Mouse (Mus musculus) urinary bladder, postnatal 10 days (tissue): ENCODE data around the gene Tmed5.
A peak's percentile ranks its signal among the peaks of the same experiment; 100 is the strongest.
"Not testable (repeated sequence)": the region's sequence is repeated elsewhere in the genome, so short reads cannot be mapped to it uniquely, and the experiment has no call there.

ENCODE experiments used
- DNase-seq: peaks from one replicate; pipeline ENCODE4 v3.0.0; 2022; ENCODE audit warnings: low spot score

Gene Tmed5

GRCm38 (mm10) chr5:108132441-108133243 lies at the start of gene Tmed5, which contains the start of gene Ccdc18:
TSS of gene Tmed5 (minus strand) at chr5:108132620.
TSS of gene Ccdc18 (plus strand) at chr5:108132875.
- DNase-seq, result peak; percentile 87

- no peak for DNase-seq
These were observed 31.3 kb upstream of the Tmed5 start for GRCm38 (mm10) chr5:108163695-108164094.

DNA sequence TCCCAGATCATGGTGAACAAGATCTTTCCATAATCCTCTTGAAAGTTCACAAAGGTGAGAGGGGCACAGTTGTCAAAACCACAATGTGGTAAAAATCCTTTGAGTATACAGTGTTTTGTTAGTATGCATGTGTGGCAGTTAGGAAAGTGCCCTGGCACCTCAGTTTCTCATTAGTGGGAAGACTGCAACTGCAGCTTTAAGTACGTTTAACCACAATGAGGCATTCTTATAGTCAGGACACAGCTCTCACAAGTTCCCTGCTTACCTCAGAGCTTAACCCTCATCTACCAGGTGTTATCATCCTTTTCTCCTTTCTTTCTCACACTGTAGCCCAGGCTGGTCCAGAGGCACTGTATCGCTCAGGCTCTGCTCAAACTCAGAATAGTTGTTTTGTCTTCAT lies 28.4 kb upstream of the Tmed5 start:
- no peak for DNase-seq

DNA sequence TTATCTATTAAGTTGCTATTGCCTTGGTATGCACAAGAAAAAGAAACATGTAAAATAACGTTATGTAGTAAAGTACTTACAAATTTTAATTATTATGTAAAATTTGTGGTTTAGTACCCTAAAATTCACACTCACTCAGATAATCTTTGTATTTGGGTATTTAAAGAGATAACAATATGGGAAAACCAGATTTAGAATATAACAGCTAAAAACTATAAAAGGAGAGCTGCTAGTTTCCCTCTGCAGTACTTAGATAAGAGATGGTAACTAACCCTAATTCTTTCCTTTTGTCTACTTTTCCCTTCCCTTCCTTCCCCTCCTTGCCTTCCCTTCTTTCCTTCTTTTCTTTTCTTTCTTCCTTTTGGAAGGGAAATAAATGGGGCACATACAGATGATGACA lies 20.2 kb upstream of the Tmed5 start:
- DNase-seq, result no peak

GRCm38 (mm10) chr5:108131849-108132440 lies 475 bp downstream of the Tmed5 start:
- no peak for DNase-seq

DNA sequence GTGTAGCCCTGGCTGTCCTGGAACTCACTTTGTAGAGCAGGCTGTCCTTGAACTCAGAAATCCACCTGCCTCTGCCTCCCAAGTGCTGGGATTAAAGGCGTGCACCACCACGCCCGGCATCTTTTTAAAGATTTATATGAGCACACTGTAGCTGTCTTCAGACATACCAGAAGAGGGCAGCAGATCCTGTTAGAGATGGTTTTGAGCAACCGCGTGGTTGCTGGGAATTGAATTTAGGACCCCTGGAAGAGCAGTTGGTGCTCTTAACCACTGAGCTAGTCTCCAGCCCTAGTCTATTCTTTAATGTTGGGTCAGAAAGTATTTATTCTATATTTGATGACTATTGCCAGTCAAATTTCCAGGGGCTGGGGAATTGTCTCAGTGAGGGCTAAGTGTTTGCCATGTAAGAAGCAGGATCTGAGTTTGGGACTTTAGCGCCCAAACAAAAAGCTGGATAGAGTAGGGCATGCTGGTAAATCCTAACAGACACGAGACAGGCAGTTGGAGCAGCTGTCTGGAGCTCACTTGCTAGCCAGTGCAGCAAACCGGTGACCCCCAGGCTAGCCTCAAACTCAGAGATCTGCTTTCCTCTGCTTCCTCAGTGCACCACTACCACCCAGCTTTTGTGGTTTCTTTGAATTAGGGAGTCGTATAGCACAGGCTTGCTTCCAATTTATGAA lies 12.1 kb downstream of the Tmed5 start:
- no peak for DNase-seq

GRCm38 (mm10) chr5:108117693-108118092 lies 14.7 kb downstream of the Tmed5 start:
- DNase-seq, result no peak

- no peak for DNase-seq
These were observed 23.1 kb downstream of the Tmed5 start for GRCm38 (mm10) chr5:108109346-108109745.

GRCm38 (mm10) chr5:108104306-108104705 lies 28.1 kb downstream of the Tmed5 start:
- DNase-seq, result no peak

GRCm38 (mm10) chr5:108100196-108100595 lies 32.2 kb downstream of the Tmed5 start:
- DNase-seq, result no peak

- DNase-seq, result no peak
These were observed 34.7 kb downstream of the Tmed5 start for GRCm38 (mm10) chr5:108097676-108098075.

GRCm38 (mm10) chr5:108092731-108093130 lies 39.7 kb downstream of the Tmed5 start:
- DNase-seq, result not testable (repeated sequence)

- no peak for DNase-seq
These were observed 47.0 kb downstream of the Tmed5 start for GRCm38 (mm10) chr5:108085440-108085839.

DNA sequence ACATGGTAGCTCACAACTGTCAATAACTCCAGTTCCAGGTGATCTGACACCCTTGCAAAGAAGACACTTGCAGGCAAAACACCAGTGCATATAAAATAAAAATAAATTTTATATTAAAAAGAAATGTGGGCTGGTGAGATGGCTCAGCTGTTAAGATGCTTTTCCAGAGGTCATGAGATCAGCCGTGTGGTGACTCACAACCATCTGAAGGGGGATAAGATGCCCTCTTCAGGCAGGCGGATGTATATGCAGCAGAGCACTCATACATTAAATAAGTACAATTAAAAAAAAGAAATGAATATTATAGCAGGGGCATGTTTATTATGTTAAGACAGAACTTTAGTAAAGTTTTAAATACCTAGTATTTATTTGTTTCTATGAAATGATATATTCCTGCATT lies 50.0 kb downstream of the Tmed5 start:
- DNase-seq, result no peak

DNA sequence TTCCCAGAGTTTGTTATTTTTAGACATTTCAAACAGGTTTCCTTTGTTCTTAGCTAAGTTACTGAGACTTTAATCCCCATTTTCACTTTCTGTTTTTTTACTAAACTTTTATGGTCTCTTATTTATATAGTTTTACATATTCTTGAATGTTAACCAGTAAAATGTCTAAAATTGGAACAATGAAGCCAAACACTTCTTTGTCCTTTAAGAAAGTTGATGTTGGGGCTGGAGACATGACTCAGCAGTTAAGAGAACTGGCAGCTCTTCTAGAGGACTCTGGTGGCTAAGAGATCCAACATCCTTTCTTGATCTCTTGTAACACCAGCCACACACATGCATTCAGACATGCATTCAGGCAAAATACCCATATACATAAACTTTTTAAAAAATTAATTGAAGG lies 52.8 kb downstream of the Tmed5 start:
- no peak for DNase-seq

- DNase-seq, result no peak
These were observed 55.4 kb downstream of the Tmed5 start for GRCm38 (mm10) chr5:108076833-108077540.

GRCm38 (mm10) chr5:108076241-108076640 lies 56.2 kb downstream of the Tmed5 start:
- DNase-seq, result no peak

- no peak for DNase-seq
These were observed 60.1 kb downstream of the Tmed5 start for GRCm38 (mm10) chr5:108072301-108072700.

- DNase-seq, result peak; percentile 80
These were observed 66.7 kb downstream of the Tmed5 start, which contains the start of gene Mtf2 for GRCm38 (mm10) chr5:108065465-108066411. TSS of gene Mtf2 (plus strand) at chr5:108065674.

DNA sequence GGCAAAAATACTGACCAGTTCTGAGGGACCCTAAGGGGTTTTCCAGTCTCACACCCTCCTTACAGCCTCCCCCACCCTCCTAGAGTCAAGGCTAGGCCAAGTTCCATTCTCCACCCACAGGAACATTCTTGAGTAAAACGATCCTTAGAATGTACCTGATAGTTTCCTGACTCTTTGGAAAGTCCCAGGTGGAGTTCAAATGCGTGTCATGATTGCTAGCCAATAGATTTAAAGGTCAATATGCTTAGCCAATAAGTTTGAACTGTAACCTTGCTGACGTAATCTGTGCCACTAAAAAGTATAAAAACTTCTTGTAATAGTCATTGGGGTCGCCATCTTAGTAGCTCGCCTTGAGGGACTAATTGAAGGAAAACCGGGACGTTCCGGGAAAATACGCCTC lies 72.0 kb downstream of the Tmed5 start:
- DNase-seq, result no peak
